Mouse (Mus musculus) G1E (cell line): ENCODE measurements at regions not wholly inside any gene's neighbourhood (a gene's known extent, or its start where the extent isn't known, plus 50 kb on each side); places are given as distances from the start of the nearest gene placed in this dataset.
"Not testable (repeated sequence)": the region's sequence is repeated elsewhere in the genome, so short reads cannot be mapped to it uniquely, and the experiment has no call there.

Experiments
- ATAC-seq: 2 replicates; pipeline ENCODE4 v1.8.0; 2016; ENCODE audit warnings: mild to moderate bottlenecking; ENCODE audit not compliant: insufficient number of reproducible peaks, poor library complexity, low FRiP score, severe bottlenecking; ENCODE audit errors: extremely low read depth
- DNase-seq: peaks from one replicate; pipeline ENCODE4 v3.0.0; 2012; ENCODE audit warnings: low spot score
- H3K27me3 ChIP-seq: 2 replicates; pipeline ENCODE4 v1.6.1; 2012; ENCODE audit warnings: mild to moderate bottlenecking, low read length, inconsistent platforms; ENCODE audit not compliant: insufficient read depth
- H3K36me3 ChIP-seq: replicated peaks from 2 replicates; pipeline ENCODE3; 2012; ENCODE audit warnings: mild to moderate bottlenecking, inconsistent platforms
- H3K4me1 ChIP-seq: 2 replicates; pipeline ENCODE4 v1.6.1; 2012; ENCODE audit warnings: low read depth, low read length, inconsistent platforms, mixed read lengths; ENCODE audit not compliant: insufficient read depth
- H3K4me3 ChIP-seq: 2 replicates; pipeline ENCODE4 v1.5.1; 2012; ENCODE audit warnings: low read depth, mild to moderate bottlenecking, inconsistent platforms, low read length, moderate library complexity, mixed read lengths
- H3K9me3 ChIP-seq: replicated peaks from 2 replicates; pipeline ENCODE4 v1.6.1; 2012; ENCODE audit warnings: inconsistent platforms
- CTCF ChIP-seq: IDR thresholded peaks from 2 replicates; pipeline ENCODE4 v1.5.1; 2012; ENCODE audit warnings: low read depth, low read length, inconsistent platforms, mixed read lengths
- GATA1 ChIP-seq: IDR thresholded peaks from 2 replicates; pipeline ENCODE4 v1.6.1; 2012; ENCODE audit warnings: borderline replicate concordance, low read length, inconsistent platforms, mixed read lengths
- GATA2 ChIP-seq: IDR thresholded peaks from 2 replicates; pipeline ENCODE4 v1.6.1; 2012; ENCODE audit warnings: low read depth, low read length, inconsistent platforms, borderline replicate concordance
- POLR2AphosphoS5 ChIP-seq: IDR thresholded peaks from 2 replicates; pipeline ENCODE4 v1.6.1; 2012; ENCODE audit warnings: low read depth, low read length, inconsistent platforms; ENCODE audit not compliant: insufficient replicate concordance
- TAL1 ChIP-seq: conservative IDR thresholded peaks from 2 replicates; pipeline ENCODE4 v1.6.1; 2012; ENCODE audit warnings: low read depth, low read length, inconsistent platforms, mixed read lengths

GRCm38 (mm10) chr12:32122915-32123314, 61.8 kb upstream of the Prkar2b start:
- ATAC-seq: peak; percentile 89

GRCm38 (mm10) chr12:32122007-32122406, 60.9 kb upstream of the Prkar2b start:
- H3K27me3 ChIP-seq, H3K4me3 ChIP-seq, H3K9me3 ChIP-seq, DNase-seq, H3K36me3 ChIP-seq, ATAC-seq: not testable (repeated sequence)
- H3K4me1 ChIP-seq: peaks cover 49% of the 10 kb centered on the region

More at GRCm38 (mm10) chr12:32122915-32123314, 61.8 kb upstream of the Prkar2b start:
- no peaks in the 10 kb centered on the region for H3K36me3 ChIP-seq
- H3K4me3 ChIP-seq: peak overlapping the region; percentile 59; the same call in 1 of the 2 replicates
- peak; percentile 56 for DNase-seq
- H3K9me3 ChIP-seq: no peaks in the 10 kb centered on the region
- no peaks in the 10 kb centered on the region for H3K27me3 ChIP-seq
- TF ChIP-seq GATA2: peak; percentile 84; the same call in 1 of the 2 replicates
- TF ChIP-seq TAL1: peak; percentile 98
- TF ChIP-seq GATA1: no peak
- H3K4me1 ChIP-seq: peaks cover 58% of the 10 kb centered on the region

GRCm38 (mm10) chr12:32112691-32113090, 51.6 kb upstream of the Prkar2b start:
- Histone ChIP-seq H3K36me3 (peaks cover 21% of the 10 kb centered on the region), H3K9me3 (no peaks in the 10 kb centered on the region), H3K27me3 (no peaks in the 10 kb centered on the region), H3K4me1 (peaks cover 82% of the 10 kb centered on the region), H3K4me3 (no peak overlapping the region)
- TF ChIP-seq GATA1 (no peak), CTCF (no peak), POLR2AphosphoS5 (no peak), GATA2 (no peak), TAL1 (no peak)
- no peak for ATAC-seq
- DNase-seq: no peak

GRCm38 (mm10) chr12:32111508-32112119, 50.5 kb upstream of the Prkar2b start:
- TF ChIP-seq POLR2AphosphoS5: no peak
- Histone ChIP-seq H3K9me3 (no peaks in the 10 kb centered on the region), H3K27me3 (no peaks in the 10 kb centered on the region), H3K4me3 (peak overlapping the region; percentile 61), H3K36me3 (peaks cover 21% of the 10 kb centered on the region), H3K4me1 (peaks cover 92% of the 10 kb centered on the region)
- ATAC-seq (no peak), DNase-seq (no peak)

- peak; percentile 88 for DNase-seq
- H3K36me3 ChIP-seq: peaks cover 18% of the 10 kb centered on the region
- no peaks in the 10 kb centered on the region for H3K9me3 ChIP-seq
- H3K4me3 ChIP-seq: peak overlapping the region; percentile 50; the same call in 1 of the 2 replicates
- TF ChIP-seq TAL1 (peak; percentile 96), CTCF (no peak), GATA1 (no peak), POLR2AphosphoS5 (no peak)
- peak; percentile 93 for ATAC-seq
- no peaks in the 10 kb centered on the region for H3K27me3 ChIP-seq
- H3K4me1 ChIP-seq: peaks cover 93% of the 10 kb centered on the region
Observed at GRCm38 (mm10) chr12:32110903-32111302, 49.8 kb upstream of the Prkar2b start.
